Mouse (Mus musculus) stomach, postnatal 0 days (tissue): ENCODE data around the gene Plekhh2.

Source experiments
- CTCF ChIP-seq: IDR thresholded peaks from 2 replicates; pipeline ENCODE4 v1.5.1; 2016; ENCODE audit warnings: antibody characterized with exemption, low read depth, mild to moderate bottlenecking, moderate library complexity
- EP300 ChIP-seq: optimal IDR thresholded peaks from 2 replicates; pipeline ENCODE3; 2016; ENCODE audit warnings: antibody characterized with exemption

DNA sequence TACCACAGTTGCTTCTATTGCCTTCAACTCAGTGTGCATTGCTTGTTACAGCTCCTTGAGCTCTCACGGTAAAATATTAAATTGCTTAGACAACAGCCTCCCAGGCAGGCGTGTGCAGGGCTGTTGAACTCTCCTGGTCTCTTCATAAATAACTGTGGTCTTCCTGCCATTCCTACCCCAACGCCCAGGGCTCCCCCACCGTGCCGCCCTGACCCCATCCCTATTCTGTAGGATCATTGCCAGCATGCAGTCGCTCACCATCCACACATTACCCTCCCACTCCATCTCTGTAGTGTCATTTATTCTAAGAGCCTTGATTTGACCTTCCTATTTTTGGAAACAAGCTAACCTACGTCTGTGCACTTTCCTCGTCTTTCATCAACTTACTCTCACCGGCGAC is 153.4 kb downstream of the Plekhh2 start:
- TF ChIP-seq CTCF (no peak), EP300 (no peak)
